Mouse (Mus musculus) heart, postnatal 14 days (tissue): Measurements from ENCODE around the gene Zfp566. TPM values are rescaled to one million over a fixed set of nuclear protein-coding genes. Genes with fewer than 3 reads are reported as not detected.
A peak's percentile ranks its signal among the peaks of the same experiment; 100 is the strongest.

ENCODE experiments used
- DNase-seq, 2 experiments: peaks; one replicate each; pipeline ENCODE4 v3.0.0; 2021 to 2022
- intact Hi-C: fragments of 180-260 bp; cut with DNase I; formaldehyde crosslinking; loops from one replicate; pipeline ENCODE4 v1.15.1; 2025
- microRNA-seq, 2 experiments: library from miRNA; unstranded; fragments of <30 nt; microRNA quantifications; one replicate each; pipeline ENCODE4 v1.2.0; 2021 to 2022
- total RNA-seq, 2 experiments: library from RNA; stranded (reverse); gene quantifications; 2 replicates each; pipeline ENCODE4 v1.2.3; 2021

The Zfp566 gene
- total RNA-seq, 2 experiments from 2014 or later = 1.5 to 1.8 TPM

DNA sequence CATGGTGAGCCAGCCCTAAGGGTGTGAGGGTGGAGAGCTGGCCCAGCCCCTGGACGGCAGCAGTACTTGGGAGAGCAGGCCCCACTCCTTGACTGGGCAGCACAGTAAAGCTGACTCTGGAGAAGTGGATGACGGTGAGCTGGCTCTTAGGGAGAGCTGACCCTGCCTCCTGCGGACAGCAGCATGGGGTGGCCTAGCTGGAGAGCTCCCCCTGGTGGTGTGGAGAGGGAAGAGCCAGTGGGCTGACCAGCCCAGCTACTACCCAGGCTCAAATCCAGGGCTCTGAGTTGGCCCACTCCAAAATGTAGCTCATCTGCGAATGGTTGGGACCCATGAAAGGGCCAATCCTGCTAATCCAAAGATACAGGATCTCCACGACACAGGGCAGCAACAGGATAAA, 25.7 kb downstream of the Zfp566 start:
- intact Hi-C loops = no loop called here
- DNase-seq = no peak

DNA sequence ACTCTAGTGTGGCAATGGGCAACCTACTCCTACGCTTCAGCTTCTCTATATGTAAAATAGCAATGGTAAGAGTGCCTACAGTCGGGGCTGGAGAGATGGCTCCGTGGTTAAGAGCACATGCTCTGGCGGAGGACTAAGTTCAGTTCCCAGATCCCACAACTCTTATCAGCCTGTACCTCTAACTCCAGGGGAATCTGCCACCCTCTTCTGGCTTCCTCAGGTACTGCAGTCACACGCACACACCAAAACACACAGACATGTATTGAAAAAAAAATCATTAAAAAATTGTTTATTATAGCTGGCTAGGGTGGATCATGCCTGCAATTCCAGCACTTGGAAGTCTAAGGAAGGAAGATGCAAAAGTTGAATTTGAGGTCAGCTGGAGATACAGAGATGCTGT, 27.8 kb downstream of the Zfp566 start:
- intact Hi-C loops = no loop called here

DNA sequence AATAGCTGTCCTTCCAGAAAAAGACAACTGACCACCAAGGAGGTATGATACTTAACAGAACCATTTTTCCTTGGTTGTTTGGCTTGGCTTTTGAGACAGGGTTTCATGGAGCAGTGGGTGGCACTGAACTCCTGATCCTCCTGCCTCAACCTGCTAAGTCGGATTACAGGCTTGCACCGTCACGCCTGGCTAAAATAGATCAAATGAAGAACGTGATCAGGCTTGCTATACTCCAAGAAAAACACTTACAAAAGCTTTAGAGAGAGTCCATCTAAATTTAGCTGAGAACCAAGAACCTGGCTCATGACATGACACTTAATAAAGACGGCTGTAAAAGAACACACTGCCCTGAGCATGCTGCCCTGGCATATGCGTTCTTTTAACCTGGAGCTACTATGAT, 30.0 kb downstream of the Zfp566 start:
- no peak for DNase-seq
- intact Hi-C loops = no loop called here

More for the DNA sequence above, 27.8 kb downstream of the Zfp566 start:
- DNase-seq = no peak

- DNase-seq = no peak
- intact Hi-C loops = no loop called here
These were observed 36.7 kb downstream of the Zfp566 start for GRCm38 (mm10) chr7:30053591-30053990.

DNA sequence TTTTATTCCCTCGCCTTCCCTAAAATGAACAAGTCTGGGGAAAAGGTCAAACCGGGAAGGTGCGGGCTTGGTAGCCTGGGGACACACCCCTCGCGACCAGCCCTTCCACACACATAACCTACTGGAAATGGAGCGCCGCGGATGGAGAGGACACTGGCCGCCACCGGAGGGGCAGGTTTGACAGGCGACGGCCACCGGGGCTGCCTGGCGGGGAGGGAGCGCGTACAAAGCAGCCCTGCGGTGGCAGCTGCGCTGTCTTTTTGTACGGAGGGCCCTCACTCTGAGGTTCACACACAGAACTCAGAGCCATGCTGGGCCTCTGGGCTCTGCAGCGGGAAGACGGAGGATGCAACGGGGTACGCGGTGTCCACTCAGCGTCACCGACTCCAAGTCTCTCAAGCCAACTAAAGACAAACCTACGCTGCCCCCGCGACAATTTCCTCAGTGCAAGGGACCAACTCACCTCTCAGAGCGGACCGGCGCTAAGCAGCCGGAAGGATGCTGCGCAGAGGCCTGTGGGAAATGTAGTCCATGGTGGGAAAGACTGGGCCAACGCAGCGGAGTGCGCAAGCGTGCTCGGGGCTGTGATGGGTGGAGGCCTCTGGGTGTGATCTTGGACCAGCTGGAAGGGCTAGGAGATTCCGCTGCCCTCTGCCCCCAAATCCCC, 39.3 kb downstream of the Zfp566 start, which contains the start of gene Zfp14:
Gene Zfp14, minus strand, starts transcription at position 499 of the 667 bp plus-strand sequence.
- peak; percentile 90 to 92 for DNase-seq
- intact Hi-C loops = no loop called here

DNA sequence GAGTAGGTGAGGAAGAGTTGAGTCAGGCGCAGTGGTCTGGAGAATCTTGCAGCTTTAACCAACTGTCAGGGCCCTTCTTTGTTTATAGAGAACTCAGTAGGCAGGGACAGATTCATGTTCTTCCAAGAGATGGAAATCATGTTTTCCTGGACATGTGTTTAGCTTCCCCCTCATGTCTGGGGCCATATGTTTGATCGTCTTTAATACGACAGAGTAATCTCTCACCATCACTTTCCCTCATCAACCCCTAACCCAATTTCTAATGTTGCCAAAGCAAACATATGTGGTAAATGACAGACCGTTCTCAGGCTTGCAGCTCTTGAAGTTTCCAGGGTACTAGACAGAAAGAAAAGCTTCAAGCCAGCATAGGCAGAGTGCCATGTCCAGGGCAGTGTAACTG, 42.2 kb downstream of the Zfp566 start:
- no peak for DNase-seq
- intact Hi-C loops = no loop called here

- intact Hi-C loops = no loop called here
- DNase-seq = no peak
These were observed 46.0 kb downstream of the Zfp566 start for GRCm38 (mm10) chr7:30044354-30044753.

- no peak for DNase-seq
- intact Hi-C loops = no loop called here
These were observed 56.0 kb downstream of the Zfp566 start for GRCm38 (mm10) chr7:30034331-30034730.

GRCm38 (mm10) chr7:30031379-30031778, 58.9 kb downstream of the Zfp566 start:
- intact Hi-C loops = no loop called here
- no peak for DNase-seq

- DNase-seq = no peak
- intact Hi-C loops = no loop called here
These were observed 59.6 kb downstream of the Zfp566 start for GRCm38 (mm10) chr7:30030677-30031076.

- DNase-seq = no peak
- intact Hi-C loops = no loop called here
These were observed 61.8 kb downstream of the Zfp566 start for GRCm38 (mm10) chr7:30028572-30028971.

Small RNAs within 50 kb of the gene (microRNA-seq; reads per million reads assigned to microRNA genes)
- gene Gm23368 = 0 reads per million in 2 experiments

Other genes starting within 250 kb of the Zfp566 start
- gene Zfp940, start 236.9 kb downstream of the Zfp566 start, total RNA-seq = 1 to 10 TPM in 1 of 2 experiments, under 1 TPM in 1; 0.83 to 1.5 TPM
- 1 to 10 TPM; 2.5 to 2.8 TPM for gene Zfp420, start 230.5 kb downstream of the Zfp566 start, total RNA-seq
- 10 to 100 TPM in 1 of 2 experiments, 1 to 10 TPM in 1; 9.7 to 10.4 TPM for gene Zfp27, start 184.0 kb downstream of the Zfp566 start, total RNA-seq
- 1 to 10 TPM; 7.3 to 8.1 TPM for gene Zfp383, start 182.3 kb downstream of the Zfp566 start, total RNA-seq
- 1 to 10 TPM; 6.1 to 6.4 TPM for gene Zfp74, start 136.4 kb downstream of the Zfp566 start, total RNA-seq
- 10 to 100 TPM; 32.0 to 41.7 TPM for gene Zfp568, start 106.6 kb downstream of the Zfp566 start, total RNA-seq
- 1 to 10 TPM; 2.2 to 3.3 TPM for gene Zfp14, start 39.1 kb downstream of the Zfp566 start, total RNA-seq
- gene Zfp82, start 17.6 kb downstream of the Zfp566 start, total RNA-seq = 1 to 10 TPM; 2.0 to 2.1 TPM
- gene Gm26920, start 117 bp downstream of the Zfp566 start, total RNA-seq = not detected
- 10 to 100 TPM; 35.9 to 40.9 TPM for gene Zfp260, start 4.2 kb upstream of the Zfp566 start, total RNA-seq
- gene Zfp382, start 31.4 kb upstream of the Zfp566 start, total RNA-seq = 1 to 10 TPM; 4.2 to 4.4 TPM
- gene Zfp146, start 79.2 kb upstream of the Zfp566 start, total RNA-seq = 10 to 100 TPM; 29.6 to 34.9 TPM
- gene Cox7a1, start 93.6 kb upstream of the Zfp566 start, total RNA-seq = 1,000 to 10,000 TPM; 1,873 to 1,882 TPM
- gene Capns1, start 108.3 kb upstream of the Zfp566 start, total RNA-seq = 100 to 1,000 TPM; 285 to 301 TPM
- gene Polr2i, start 141.4 kb upstream of the Zfp566 start, total RNA-seq = 10 to 100 TPM; 52.8 to 55.5 TPM
- 10 to 100 TPM; 47.4 to 60.8 TPM for gene Tbcb, start 141.7 kb upstream of the Zfp566 start, total RNA-seq
- gene Ovol3, start 145.2 kb upstream of the Zfp566 start, total RNA-seq = not detected
- gene Thap8, start 189.6 kb upstream of the Zfp566 start, total RNA-seq = under 1 TPM; 0.22 to 0.43 TPM
- gene Wdr62, start 189.9 kb upstream of the Zfp566 start, total RNA-seq = 1 to 10 TPM; 2.7 to 2.9 TPM
- gene Clip3, start 201.2 kb upstream of the Zfp566 start, total RNA-seq = 10 to 100 TPM in 1 of 2 experiments, 1 to 10 TPM in 1; 7.0 to 14.1 TPM
- gene Alkbh6, start 218.2 kb upstream of the Zfp566 start, total RNA-seq = 10 to 100 TPM; 22.0 to 23.0 TPM
- gene Syne4, start 224.3 kb upstream of the Zfp566 start, total RNA-seq = 1 to 10 TPM; 1.4 to 1.8 TPM
- gene E130208F15Rik, start 231.2 kb upstream of the Zfp566 start, total RNA-seq = under 1 TPM; 0.85 to 0.88 TPM
- gene Sdhaf1, start 233.4 kb upstream of the Zfp566 start, total RNA-seq = 10 to 100 TPM; 12.1 to 12.8 TPM